Mouse (Mus musculus) bone marrow, adult 2 months (tissue): ENCODE data around the gene Krt26.

ENCODE experiments used
- CTCF ChIP-seq: fragments of 200-500 bp; IDR thresholded peaks from 2 replicates; pipeline ENCODE4 v1.5.1; 2011; ENCODE audit warnings: low read length, control low read depth; ENCODE audit not compliant: control insufficient read depth, insufficient read depth
- POLR2A ChIP-seq: fragments of 200-500 bp; IDR thresholded peaks from 2 replicates; pipeline ENCODE4 v1.6.1; 2011; ENCODE audit warnings: low read depth, mild to moderate bottlenecking, control low read depth, low read length, borderline replicate concordance; ENCODE audit not compliant: control insufficient read depth

- TF ChIP-seq CTCF (no peak), POLR2A (no peak)
Observed at GRCm38 (mm10) chr11:99319127-99319526, 18.6 kb downstream of the Krt26 start.
